Mouse (Mus musculus): ENCODE data around the gene Atp6v0e2.

Atp6v0e2 gene

DNA sequence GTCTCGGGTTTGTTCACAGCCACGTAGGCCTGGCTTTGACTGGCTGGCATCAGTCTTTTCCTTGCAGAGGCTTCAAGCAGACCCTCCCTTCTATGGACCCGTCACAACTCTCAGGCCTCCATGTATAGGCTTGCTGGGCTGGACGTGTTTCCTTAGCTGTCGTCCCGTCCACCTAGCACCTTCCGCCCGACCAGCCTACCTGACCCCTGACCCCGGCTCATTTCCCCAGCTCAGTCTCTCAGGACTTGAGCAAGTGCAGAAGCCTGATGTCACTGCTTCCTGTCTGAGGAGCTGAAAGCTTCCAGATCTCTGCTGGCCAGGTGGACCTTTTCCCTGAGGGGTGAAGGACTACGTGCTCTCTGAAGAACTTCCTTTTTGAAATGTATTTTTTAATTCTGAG, 35.9 kb downstream of the Atp6v0e2 start:
- no peak for DNase-seq (ENCODE audit: low spot score)

DNA sequence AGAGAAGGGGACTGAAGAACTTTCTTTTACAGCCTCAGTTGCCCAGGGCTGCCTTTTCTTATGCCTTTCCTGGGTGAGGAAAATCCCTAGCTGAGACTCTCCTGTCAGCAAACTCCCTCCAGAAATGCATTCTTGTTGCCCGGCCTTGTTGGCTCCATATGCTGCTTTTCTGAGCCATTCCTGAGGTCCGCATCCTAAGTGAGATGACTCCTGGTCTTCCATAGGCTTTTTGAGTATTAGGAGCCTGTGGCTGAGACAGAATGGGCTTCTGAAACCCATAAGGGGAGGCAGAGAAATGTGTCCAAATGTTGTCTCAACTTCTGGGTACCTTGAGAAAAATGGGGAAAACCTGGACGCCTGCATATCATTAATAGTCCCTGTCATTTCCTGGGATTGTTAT, 36.6 kb downstream of the Atp6v0e2 start:
- no peak for DNase-seq (ENCODE audit: low spot score)

DNA sequence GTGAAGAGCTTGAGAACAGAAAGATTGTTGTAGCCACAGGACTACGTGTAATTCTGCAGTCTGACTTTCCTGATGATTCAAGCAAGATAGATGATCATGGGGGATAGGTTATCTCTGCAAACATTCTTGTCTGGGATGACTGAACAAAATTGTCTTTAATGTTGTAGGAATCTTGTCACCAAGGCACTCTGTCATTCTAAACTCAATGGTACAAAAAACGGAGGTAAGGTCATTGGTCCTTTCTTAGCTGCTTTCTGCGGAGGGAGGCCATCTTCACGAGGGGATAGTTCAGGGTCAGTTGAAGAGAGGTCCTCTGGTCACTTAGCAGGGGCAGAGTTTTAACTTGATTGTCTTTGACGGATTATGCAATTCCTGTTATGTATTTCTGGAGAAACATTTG, 41.3 kb downstream of the Atp6v0e2 start:
- no peak for DNase-seq (ENCODE audit: low spot score)

DNA sequence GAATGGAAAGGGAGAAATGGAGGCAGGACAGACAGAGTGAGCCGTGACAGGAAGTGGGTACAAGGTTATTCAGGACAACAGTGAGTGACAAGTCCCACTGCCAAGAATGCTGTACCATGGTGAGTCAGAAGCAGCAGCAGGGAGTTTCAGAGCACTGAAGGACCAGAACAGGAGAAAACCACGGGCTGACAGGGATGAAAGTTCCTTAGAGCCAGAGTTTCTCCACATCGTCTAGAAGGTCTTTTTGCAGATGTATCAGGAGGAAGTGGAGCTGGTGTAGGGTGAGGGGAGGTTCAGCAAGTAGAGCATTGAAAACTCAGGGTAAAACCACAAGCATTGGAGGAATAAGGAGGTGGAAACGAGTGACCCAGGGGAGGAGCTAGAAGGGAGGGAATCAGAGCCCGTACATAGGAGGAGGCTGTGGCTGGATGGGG, 41.8 kb downstream of the Atp6v0e2 start:
- DNase-seq (ENCODE audit: low spot score): no peak

DNA sequence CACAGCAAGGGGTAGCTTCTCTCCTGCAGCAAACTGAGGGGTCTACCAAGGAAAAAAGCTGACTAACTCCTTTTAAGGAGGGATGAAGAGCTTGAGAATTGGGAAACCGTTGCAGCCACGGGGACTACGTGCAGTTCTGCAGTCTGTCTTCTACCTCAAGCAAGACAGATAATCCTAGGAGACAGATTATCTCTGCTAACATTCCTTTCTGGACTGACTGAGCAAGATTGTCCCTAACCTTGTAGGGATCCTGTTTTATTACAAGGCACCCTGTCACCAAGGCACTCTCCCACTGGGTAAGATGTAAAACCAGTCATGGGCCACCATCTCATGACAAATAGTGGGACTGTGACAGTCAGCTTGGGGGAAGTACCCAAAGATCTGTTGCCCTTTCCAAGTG, 43.8 kb downstream of the Atp6v0e2 start:
- no peak for DNase-seq (ENCODE audit: low spot score)

DNA sequence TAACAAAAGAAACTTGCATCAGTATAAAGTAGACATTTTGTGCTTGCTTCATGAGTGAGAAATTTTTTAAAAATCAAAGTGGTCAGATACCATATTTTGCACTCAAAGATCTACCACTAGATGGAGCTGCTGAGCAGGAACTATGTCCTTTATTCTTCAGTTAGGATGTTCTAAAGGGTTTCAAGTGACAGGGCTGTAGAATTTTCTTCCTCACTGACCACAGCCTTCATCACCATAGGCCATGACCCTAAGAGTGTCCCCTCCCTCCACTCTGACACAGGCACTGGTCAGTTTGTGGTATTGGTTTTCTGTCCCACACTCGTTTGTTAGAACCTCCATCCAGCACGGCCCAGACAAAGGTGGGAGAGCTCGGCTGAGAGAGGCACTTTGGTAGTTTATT, 44.6 kb downstream of the Atp6v0e2 start:
- DNase-seq (ENCODE audit: low spot score): no peak

DNA sequence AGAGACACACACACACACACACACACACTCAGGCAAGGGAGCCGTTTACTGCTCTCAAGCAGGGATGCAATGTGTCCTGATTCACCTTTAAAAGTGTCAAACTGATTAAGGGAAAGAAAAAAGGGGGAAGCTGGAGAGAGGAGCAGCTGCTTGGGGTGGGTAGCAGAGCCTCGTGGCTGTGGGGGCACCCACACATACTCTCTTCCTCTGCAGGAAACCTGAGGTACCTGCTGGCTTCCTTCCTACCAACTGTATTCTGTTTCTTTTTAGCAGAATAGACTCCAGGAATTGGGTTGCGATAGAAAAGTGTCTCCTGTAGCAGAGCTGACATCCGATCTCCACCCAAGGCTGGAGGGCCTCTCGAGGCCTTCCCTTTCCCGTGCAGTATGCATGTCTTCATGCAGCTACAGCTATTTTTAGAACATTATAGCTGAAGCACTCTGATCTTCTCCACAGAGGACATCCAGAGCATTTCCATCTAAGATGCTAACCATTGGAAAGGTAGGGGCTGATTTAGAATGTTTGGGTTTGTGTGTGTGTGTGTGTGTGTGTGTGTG, 51.9 kb downstream of the Atp6v0e2 start, which contains the start of gene Gm45021:
TSS of gene Gm45021 (plus strand) at position 417 of the 557 bp plus-strand sequence.
- DNase-seq (ENCODE audit: low spot score): no peak

Measured in left cerebral cortex, adult 11 months (tissue).